Mouse (Mus musculus): Measurements from ENCODE around the gene Ccnb1.
"Not testable (repeated sequence)": the region's sequence is repeated elsewhere in the genome, so short reads cannot be mapped to it uniquely, and the experiment has no call there.

Gene Ccnb1

DNA sequence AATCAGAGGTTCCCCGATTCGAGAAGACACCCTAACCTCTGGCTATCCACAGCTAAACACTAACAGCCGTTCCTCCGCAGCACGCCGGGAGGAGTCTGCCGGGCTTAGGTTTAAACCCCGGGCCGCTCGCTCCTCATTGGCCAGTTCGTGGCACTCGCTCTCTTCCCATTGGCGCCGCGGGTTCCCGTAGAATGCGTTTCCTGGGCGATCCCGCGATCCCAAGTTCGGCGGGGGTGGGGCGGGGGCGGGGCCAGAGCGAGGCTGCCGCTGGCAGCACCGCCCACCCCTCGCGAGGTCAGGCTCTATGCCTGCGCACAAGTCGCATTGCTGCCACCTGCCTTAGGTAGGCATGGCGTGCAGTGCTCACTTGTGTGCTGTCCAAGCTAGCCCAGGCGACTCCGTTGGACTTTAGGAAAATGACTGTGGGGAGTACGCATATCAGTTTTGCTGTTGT, at the start of gene Ccnb1:
Gene Ccnb1 (minus strand): TSS at position 157 of the 454 bp plus-strand sequence.
- DNase-seq (ENCODE audit: low spot score in 2 of 2): peak; percentile 86 to 87

DNA sequence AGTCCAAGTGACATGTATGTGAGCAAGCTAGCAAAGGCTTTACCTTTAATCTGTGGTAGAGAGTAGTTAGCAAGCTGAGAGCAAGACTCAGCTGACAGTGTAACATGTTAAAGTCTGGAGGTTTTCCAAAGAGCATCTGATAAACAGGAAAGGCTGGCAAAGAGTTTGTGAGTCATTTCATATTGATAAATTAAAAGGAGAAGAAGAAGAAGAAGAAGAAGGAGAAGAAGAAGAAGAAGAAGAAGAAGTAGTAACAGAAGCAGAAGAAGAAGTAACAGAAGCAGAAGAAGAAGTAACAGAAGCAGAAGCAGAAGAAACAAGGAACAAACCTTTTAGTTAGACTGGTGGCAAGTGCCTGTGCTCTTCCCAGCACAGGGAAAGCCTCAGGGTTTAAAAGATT, 48.4 kb upstream of the Ccnb1 start:
- no peak for DNase-seq (ENCODE audit: low spot score in 2 of 2)

DNA sequence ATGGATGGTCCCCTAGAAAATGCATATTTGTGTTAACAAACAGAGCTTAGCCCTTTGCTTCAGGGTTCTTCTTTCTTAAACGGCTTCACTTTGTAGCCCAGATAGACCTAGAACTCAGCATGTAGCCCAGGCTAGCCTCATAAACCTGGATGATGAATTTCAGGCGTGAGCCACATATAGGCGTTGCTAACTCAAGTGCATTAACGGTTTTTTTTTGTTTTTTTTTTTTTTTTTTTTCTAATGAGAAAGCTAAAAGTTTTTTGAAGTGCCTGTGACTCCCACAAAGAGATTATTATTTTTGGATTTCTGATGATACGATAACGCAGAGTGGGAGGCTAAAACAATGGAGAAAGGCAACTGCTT, 47.3 kb upstream of the Ccnb1 start:
- no peak for DNase-seq (ENCODE audit: low spot score in 2 of 2)

DNA sequence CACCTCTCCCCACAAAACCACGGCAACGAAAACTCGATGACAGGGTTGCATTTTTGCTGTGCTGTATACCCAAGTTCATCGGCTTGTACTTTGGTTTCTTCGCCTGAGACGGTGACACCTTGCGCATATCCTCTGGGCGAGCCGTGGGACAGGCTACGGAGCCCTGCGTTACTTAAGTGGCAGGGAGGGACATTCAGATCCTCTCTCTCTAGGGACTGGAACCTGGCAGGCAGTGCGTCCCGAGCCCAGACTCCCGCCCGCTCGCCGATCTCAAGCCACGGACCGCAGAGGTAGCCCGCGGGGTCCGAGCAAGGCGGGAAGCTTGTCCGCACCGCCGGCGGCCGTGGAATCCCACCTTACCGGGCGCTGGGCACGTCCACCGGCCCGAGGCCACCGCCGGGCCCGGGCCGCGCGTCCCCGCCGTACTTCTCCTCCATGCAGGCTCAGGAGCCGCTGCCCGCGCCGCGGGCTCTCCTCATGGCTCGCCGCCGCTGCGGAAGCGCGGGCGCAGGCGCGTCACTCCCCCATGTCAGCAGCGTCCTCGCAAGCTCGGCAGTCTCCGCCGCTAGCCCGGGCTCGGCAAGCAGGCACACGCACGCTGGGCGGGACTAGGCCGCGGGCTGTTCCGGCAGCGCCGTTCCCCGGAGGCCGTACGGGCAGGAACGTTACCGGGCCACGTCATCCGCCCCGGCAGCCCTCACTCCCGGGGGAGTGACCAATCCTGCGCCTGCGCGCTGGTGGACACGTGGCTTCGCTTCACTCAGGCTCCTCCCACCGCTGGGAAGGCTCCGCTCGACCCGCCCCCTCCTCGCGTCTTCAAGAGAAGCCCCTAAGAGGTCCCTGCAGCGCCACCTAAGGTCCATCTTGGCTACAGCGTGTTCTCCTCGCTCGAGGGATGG, 46.6 kb upstream of the Ccnb1 start, which contains the start of gene Slc30a5:
Gene Slc30a5 (minus strand): TSS at position 687 of the 899 bp plus-strand sequence.
- DNase-seq (ENCODE audit: low spot score in 2 of 2): peak; percentile 99

DNA sequence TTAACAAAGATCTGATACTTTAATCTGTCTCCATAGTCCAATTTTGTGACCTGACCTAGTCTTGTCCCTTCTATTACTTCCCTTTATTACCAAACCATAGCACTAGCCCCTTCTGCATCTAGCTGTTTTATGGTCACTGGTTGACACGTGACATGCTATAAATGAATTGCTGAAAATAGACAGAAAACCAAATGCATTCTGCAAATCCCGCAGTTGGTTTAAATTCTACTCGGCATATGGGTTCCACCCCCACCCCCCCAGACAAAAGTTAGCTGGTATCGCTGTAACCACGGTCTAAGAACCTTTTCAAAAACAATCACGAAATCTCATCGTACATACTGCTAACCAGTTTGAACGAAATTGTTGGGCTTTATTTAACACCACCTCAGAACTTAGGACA, 45.8 kb upstream of the Ccnb1 start:
- no peak for DNase-seq (ENCODE audit: low spot score in 2 of 2)

DNA sequence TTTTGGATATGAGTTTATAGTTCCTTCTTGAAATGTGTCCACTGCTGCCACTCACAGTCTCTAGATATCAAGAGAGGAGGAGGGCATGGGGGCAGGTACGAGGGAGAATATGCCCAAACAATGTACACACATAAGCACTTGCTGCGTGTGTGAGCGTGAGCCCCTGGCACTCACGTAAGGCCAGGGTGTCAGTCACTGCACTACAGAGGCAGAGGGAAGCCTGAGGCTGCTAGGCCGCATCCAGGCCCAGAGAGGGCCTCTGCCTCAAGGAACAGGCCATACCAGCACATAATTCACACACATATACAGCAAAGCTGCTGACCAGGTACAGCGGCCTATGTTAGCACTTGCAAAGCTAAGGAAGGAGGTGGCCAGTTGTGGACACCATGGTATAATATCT, 44.8 kb upstream of the Ccnb1 start:
- DNase-seq (ENCODE audit: low spot score in 2 of 2): no peak

DNA sequence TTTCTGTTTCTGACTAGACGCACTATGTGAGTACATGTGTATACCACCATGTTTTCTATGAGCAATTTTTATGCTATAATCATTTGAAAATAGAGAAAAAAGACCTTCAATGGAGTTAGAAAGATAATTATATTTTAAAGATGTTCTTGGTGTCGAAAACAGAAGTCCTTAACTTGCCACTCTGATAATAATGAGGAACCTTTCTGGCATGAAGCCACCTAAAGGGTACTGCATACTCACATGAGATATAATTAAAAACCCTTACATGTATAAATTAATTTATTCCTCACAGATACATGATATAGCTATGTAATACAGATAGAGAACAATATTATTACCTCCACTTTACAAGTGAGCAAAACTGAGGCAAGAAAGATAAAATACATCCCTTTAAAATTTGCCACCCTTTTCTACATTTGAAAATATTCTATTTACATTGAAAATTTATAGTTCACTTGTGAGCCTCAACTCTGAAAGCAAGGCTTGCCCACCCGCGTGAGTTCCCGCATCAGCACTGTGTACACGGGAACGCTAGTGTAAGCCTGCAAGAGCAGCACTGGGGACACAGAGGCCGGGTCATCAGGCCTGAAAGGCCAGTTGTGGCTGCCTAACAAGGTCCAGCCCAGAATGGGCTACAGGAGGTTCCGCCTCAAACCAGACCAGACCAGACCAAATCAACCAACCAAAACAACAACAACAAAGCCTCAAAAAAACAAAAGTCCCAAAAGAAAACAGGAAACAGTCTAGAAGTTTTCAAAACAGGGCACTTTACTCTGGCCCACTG, 39.4 kb upstream of the Ccnb1 start:
- DNase-seq (ENCODE audit: low spot score in 2 of 2): no peak

DNA sequence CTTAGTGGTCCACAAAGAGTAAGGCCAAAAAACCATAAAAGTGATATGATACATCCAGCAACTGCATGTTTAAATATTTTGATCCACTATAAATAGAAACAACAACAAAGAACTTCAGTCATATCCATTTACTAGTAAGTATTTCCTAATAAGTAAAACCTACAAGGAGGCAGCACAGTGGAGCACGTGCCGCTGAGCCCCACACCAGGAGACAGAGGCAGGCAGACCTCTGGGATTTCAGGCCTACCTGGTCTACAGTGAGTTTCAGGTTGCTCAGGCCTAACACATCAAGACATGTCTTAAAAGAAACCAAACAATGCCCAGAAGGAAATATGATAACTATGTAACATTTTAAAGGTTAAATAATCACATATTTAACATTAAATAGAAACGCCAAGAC, 38.5 kb upstream of the Ccnb1 start:
- no peak for DNase-seq (ENCODE audit: low spot score in 2 of 2)

DNA sequence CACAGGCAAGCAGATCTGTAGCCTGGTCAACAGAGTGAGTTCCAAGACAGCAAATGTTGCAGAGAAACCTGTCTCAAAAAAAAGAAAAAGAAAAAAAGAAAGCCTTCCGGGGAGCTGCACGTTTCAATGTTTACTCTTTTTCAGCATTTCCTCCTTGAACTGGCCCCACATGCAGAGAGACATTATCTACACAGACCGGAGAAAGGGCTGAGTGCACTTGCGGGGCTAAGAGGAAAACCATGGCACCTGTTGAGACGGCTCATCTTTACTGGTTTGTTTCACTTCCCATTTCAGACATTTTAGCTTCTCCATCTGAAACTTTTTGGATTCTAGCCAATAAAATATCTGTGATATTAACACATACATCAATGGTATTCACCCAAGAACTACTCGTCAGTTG, 37.9 kb upstream of the Ccnb1 start:
- no peak for DNase-seq (ENCODE audit: low spot score in 2 of 2)

DNA sequence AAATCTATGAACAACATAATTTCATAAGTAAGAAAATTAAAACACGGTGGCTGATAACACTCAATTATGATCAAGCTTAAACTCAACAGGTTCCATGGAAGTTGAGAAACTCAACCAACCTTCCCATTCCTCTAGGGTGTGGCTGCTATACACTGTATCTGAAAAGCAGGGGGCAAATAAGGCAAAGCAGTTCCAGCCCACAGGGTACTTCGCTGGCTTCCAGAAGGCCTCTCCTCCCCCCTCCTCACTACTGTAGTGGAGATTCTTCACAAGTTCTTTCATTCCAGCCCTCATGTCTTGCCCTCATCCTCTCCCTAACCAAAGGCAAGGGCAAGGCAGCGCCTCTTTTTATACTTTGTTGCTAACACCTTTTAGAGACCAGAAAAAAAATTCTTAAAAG, 37.5 kb upstream of the Ccnb1 start:
- DNase-seq (ENCODE audit: low spot score in 2 of 2): no peak

DNA sequence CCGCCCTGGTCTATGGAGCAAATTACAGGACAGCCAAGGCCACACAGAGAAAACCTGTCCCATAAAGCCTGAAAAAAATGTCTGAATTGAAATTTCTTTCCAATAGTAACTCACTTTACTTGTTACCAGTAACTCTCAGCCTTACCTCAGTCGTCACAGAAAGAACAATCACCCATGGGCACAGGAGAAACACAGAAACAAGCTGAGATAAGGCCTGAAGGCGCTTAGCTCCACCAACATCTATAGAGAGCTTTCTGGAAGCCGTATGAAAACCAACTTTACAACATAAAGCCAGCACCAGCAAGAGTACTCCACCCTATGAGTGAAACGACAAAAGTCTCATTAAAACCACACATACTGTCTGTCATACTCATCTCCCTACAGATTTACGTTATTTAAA, 28.1 kb upstream of the Ccnb1 start:
- DNase-seq (ENCODE audit: low spot score in 2 of 2): no peak

DNA sequence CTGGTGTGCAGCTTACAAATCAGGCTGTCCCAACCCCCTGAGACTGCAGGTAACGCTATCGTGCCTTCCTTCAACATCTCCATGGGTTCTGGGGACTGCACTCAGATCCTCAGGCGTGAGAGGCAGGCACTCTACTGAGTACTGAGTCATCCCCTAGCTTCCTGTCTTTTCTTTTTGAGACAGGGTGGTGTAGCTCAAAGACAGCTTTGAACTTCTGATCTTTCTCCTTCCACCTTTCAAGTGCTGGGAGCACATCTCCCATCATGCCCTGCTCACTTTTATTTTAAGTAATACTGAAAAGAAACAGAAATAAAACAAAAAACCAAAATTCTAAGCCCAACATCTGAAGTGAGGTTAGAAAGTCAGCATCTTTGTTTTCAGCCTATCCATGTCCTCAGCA, 19.4 kb upstream of the Ccnb1 start:
- DNase-seq (ENCODE audit: low spot score in 2 of 2): no peak

DNA sequence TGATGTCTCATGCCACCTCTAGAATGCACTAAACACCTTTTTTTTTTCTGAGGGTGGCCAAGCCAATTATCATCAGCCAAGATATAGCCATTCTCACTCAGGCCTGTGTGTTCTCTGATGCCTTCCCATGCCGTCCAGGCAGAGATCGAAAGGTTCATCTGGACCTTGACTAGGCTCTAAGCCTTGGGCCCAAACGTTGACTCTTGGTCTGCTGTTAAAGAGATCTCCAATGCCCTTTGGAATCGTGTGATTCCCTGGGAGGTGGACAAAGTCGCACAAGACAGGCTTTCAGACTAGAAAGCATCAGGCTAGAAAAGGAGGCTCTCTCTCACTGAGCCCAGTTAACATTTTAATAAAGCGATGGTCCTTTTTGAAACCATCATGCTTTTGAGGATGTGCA, 10.8 kb upstream of the Ccnb1 start:
- no peak for DNase-seq (ENCODE audit: low spot score in 2 of 2)

DNA sequence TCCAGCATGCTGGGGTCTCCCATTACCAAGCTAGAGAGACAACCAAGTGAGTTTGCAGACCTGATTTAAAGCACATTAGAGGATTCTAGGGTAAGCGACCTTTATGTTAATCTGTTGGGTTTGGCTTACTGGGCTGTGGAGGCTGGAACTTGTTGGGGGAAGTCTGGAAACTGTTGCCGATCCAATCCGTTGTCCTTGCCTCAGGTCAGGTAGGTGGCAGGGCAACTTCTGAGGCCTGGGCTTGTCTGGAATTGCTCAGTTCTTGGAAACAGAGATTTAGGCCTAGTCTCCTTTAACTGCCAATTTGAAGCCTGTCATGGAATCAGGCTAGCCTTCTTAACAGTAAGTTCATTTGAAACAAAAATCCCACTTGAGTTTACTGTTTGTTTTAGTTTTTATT, 2.7 kb upstream of the Ccnb1 start:
- DNase-seq (ENCODE audit: low spot score in 2 of 2): no peak

DNA sequence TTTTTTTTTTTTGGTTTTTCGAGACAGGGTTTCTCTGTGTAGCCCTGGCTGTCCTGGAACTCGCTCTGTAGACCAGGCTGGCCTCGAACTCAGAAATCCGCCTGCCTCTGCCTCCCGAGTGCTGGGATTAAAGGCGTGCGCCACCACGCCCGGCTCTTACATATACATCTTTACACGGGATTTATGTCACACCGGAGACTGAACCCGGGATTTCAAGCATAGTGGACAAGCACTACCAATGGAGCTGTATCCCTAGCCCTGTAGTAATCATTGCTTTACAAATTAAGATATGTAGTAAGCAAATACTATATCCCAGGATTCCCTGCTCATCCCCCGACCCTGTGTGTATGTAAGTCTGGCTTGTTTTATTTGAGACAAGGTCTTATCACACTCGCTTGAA, 1.7 kb upstream of the Ccnb1 start:
- DNase-seq (ENCODE audit: low spot score in 2 of 2): not testable (repeated sequence)

DNA sequence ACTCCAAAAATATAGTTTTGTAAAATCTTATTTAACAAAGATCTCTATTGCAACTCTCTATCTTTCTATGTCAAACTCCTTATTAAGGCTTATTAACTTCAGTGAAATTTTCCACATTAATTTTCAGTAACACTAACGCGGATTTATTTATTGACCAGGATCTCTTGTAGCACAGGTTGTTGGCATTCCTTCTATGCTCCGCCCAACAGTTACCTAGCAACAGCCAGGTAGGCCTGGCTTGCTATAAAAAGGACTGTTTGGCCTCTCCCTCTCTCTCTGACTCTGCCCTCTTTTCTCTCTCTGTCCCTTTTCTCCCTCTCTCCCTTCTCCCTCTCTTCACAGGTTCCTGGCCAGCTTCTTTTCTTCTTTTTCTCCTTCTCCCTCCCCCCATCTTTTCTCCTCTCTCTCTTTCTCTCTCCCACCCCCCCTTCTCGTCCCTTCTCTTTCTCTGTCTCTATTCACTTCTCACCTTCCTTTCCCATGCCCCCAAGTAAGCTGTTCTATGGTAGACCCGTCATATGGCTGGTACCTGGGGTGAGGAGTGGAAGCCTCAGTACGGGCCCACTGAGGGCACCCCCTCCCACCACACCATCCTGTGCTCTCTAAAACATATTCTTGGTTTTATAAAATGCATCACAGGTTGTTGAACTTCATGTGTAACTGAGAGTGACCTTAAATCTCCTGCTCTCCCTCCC, 1.1 kb upstream of the Ccnb1 start:
- DNase-seq (ENCODE audit: low spot score in 2 of 2): no peak

DNA sequence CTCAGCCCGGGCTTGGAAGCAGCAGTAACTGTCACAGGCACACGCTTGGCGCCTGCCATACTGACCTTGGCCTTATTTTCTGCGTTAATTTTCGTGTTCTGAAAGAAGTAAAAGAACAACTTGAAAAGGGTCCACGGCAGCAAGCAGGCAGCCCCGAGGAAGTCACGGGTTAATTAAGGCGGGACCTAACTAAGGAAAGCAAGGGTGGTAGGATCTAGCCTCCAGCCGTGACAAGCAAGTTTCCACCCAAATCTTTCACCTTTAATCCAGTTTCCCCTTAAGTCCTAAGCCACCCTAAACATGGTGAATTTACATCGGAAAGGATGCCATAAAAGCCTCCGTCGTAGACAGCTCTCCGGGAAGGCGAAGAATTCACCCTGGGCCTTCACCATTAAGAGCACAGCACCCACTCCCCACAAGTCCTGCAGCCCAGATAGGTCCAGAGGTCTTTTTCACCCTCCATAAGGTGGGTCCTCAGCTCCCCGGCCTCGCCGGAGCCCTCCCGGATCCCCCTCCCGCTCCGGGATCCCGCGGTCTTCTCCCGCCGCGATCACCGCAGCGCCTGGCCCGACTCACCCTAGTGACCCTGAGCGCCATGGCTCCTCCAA, 460 bp downstream of the Ccnb1 start:
- no peak for DNase-seq (ENCODE audit: low spot score in 2 of 2)

DNA sequence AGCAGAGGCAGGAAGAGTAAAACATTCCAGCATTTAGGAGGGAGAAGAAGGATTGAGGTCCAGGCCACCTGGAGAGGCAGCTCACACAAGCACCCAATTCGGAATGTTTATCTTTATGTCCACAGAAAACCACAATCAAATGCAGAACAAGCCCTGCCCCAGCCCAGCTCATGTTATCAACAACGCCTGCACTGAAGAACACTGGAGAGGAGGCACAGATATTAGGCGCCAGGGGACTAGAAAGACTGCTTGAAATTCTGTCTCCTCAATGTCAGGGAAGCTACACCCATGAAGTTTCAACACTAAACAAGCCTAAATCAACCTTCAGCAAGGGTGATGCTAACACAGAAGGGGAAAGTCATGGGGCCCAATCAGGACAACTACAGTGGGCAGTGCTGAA, 8.9 kb downstream of the Ccnb1 start:
- DNase-seq (ENCODE audit: low spot score in 2 of 2): no peak

DNA sequence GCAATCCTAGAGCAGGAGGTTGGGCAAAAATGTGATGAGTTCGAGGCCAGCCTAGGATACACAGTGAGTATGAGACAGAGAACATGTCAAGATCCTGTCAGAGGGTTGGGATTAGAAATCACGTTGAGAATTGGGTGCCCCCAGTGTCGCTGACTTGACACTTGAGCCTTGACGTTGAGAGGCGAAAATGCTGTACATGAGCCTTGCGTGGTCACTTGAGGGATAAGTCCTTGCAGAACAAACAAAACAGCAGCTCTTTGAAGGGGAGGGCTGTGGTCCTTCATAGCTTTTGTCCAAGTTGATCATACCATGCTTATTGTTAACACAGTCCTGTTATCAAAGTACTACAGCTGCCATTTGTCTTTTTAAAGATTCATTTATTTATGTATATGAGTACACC, 9.7 kb downstream of the Ccnb1 start:
- DNase-seq (ENCODE audit: low spot score in 2 of 2): no peak

DNA sequence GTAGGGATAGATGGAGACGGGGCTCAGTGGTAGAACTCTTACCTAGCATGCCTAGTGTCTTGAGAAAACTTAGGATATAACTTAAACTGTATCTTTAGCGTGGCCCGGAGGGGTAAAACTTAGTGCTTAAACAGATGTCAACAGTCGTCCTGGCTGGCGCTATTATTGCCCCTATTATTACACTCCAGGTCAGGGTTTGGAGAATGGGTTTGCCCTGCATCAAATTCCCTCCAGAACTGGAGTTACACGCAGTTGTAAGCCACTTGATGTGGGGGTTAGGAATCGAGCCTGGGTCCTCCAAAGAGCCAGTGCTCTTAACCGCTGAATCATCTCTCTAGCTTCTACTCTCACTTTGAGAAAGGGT, 10.3 kb downstream of the Ccnb1 start:
- DNase-seq (ENCODE audit: low spot score in 2 of 2): no peak

DNA sequence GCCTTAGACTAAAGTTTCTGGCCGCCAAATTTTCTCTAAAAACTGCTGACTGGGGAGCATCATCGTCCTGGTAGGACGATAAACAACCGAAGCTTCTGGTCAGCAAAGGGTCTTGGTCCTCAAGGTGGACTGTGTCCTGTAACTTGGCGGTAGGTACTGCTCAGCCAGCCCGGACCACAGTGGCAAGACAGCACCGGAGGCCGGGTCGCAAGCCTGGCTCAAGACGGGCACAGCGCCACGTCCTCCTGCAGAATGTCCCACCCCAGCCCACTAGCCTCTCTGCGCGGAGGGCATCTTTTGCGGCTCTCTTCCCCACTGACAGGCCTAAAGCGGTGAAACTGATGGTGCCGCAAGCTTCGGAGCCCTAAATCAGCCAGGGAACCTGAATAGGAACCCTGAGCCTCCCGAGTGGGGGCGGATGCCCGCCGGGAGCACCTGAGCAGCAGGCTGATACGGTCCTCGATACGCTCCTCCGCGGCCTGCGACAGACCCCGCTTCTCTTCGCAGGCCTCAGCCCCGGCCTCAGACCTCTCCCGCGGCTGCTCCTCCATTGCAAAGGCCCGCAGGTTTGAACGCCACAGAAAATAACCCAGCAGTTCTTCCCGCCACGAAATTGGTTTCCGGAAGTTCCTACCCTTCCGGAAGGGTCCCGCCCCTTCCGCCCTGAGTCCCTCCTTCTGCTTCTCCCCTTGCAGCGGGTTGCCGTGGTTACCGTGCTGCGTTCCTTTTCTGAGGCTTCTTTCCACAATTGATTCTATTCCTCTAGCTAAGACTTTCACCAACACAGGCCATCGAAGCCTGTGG, 10.9 kb downstream of the Ccnb1 start, which contains the start of gene Cenph:
Gene Cenph (minus strand): TSS at position 648 of the 804 bp plus-strand sequence.
- DNase-seq (ENCODE audit: low spot score in 2 of 2): peak; percentile 73 to 77

All from heart, adult 9 months (tissue).